Mouse (Mus musculus): ENCODE results near the gene Rasa2. TPM values are rescaled to one million over a fixed set of nuclear protein-coding genes. Genes with fewer than 3 reads are reported as not detected.

The Rasa2 gene
- polyA plus RNA-seq, 1 experiment from 2014 or later: 13.8 TPM

DNA sequence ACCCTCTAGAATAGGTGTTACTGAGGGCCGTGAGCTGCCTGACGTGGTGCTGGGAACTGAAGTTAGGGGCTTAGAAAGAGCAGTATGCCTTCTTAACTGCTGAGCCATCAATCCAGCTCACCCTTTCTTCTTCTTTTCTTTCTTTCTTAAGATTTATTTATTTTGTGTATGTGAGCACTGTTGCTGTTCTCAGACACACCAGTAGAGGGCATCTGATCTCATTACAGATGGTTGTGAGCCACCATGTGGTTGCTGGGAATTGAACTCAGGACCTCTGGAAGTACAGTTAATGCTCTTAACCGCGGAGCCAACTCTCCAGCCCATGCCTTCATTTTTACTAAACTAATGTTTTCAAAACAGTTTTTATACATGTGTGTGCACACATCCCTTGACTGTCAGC is 67.9 kb downstream of the Rasa2 start:
- 98% methylated on average over 4 of the region's 4 CpGs for WGBS
- H3K27me3 ChIP-seq (ENCODE audit: insufficient read depth, low read length): no peaks in the 10 kb centered on the region
- ATAC-seq (replicated peaks; ENCODE audit: low FRiP score, low read depth): no peak

DNA sequence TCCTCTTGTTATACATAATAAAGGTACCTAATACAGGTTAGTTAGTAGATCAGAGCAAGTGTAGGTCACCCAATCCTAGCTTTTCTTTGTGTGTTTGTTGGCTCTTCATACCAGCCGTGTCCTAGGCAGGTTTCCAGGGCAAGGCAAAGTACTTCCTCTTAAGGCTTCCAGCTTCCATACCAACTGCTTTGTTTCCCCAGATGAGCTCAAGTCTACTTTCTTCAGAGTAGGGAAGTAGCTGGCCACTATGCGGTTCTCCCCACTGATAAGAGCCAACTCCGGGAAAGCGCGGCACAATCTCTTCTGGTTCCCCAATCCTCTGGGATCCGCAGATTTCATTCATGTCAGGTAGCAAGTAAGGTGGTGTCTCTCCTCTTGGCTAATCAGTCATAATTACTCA is 72.3 kb downstream of the Rasa2 start:
- ATAC-seq (replicated peaks; ENCODE audit: low FRiP score, low read depth) (no peak), DNase-seq (ENCODE audit: low spot score) (no peak)
- H3K27me3 ChIP-seq (ENCODE audit: insufficient read depth, low read length): no peaks in the 10 kb centered on the region
- TF ChIP-seq CTCF (IDR thresholded peaks at IDR 0.05; ENCODE audit: low read depth): no peak
- no peak overlapping the region for H3K4me2 ChIP-seq (ENCODE audit: low read length)
- peaks cover 23% of the 10 kb centered on the region for H3K36me3 ChIP-seq (ENCODE audit: insufficient read depth, low read length)
- H3K9ac ChIP-seq (ENCODE audit: low read depth, low read length): no peak overlapping the region
- no peaks in the 10 kb centered on the region for H3K4me1 ChIP-seq (replicated peaks; ENCODE audit: insufficient read depth, low read length)
- no peaks in the 10 kb centered on the region for H3K9me3 ChIP-seq (replicated peaks; ENCODE audit: low read length)
- no peak overlapping the region for H3K27ac ChIP-seq
- WGBS: 89% methylated on average over 6 of the region's 6 CpGs
- no peak overlapping the region for H3K4me3 ChIP-seq (replicated peaks; ENCODE audit: low read depth, low read length)

More for the DNA sequence above, 67.9 kb downstream of the Rasa2 start:
- H3K9me3 ChIP-seq (replicated peaks; ENCODE audit: low read length): no peaks in the 10 kb centered on the region
- peak; percentile 37 for TF ChIP-seq CTCF (IDR thresholded peaks at IDR 0.05; ENCODE audit: low read depth)
- H3K27ac ChIP-seq: no peak overlapping the region
- peaks cover 36% of the 10 kb centered on the region; the same call in 1 of the 2 replicates for H3K36me3 ChIP-seq (ENCODE audit: insufficient read depth, low read length)
- no peak for DNase-seq (ENCODE audit: low spot score)
- no peak overlapping the region for H3K9ac ChIP-seq (ENCODE audit: low read depth, low read length)
- H3K4me3 ChIP-seq (replicated peaks; ENCODE audit: low read depth, low read length): no peak overlapping the region
- H3K4me1 ChIP-seq (replicated peaks; ENCODE audit: insufficient read depth, low read length): no peaks in the 10 kb centered on the region
- no peak overlapping the region for H3K4me2 ChIP-seq (ENCODE audit: low read length)

DNA sequence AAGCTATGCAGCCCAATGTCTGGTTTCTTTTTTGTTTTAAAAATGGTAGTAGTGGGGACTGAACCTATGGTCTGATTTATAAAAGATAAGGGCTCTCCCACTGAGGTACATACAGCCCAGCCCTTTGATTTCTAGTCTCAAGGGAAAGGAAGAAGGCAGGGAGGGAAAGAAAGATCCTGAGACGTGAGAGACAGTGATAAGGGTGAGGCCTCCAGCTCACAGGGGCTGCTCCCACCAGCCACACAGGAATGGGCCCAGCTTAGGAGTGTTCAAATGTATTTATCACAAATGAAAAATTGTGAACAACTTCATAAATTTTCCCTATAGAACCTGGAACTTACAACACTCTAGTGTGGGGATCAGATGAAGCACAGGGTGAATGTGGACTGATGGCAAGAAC is 72.8 kb downstream of the Rasa2 start:
- H3K27me3 ChIP-seq (ENCODE audit: insufficient read depth, low read length): no peaks in the 10 kb centered on the region
- H3K9ac ChIP-seq (ENCODE audit: low read depth, low read length): no peak overlapping the region
- no peaks in the 10 kb centered on the region for H3K9me3 ChIP-seq (replicated peaks; ENCODE audit: low read length)
- 78% methylated on average over 1 of the region's 1 CpGs for WGBS
- H3K27ac ChIP-seq: no peak overlapping the region
- H3K4me2 ChIP-seq (ENCODE audit: low read length): no peak overlapping the region
- no peak for TF ChIP-seq CTCF (IDR thresholded peaks at IDR 0.05; ENCODE audit: low read depth)
- peaks cover 23% of the 10 kb centered on the region for H3K36me3 ChIP-seq (ENCODE audit: insufficient read depth, low read length)
- H3K4me3 ChIP-seq (replicated peaks; ENCODE audit: low read depth, low read length): no peak overlapping the region
- DNase-seq (ENCODE audit: low spot score) (no peak), ATAC-seq (replicated peaks; ENCODE audit: low FRiP score, low read depth) (no peak)
- no peaks in the 10 kb centered on the region for H3K4me1 ChIP-seq (replicated peaks; ENCODE audit: insufficient read depth, low read length)

- DNase-seq (ENCODE audit: low spot score): no peak
- no peaks in the 10 kb centered on the region for H3K9me3 ChIP-seq (replicated peaks; ENCODE audit: low read length)
- H3K27ac ChIP-seq: no peak overlapping the region
- H3K4me1 ChIP-seq (replicated peaks; ENCODE audit: insufficient read depth, low read length): no peaks in the 10 kb centered on the region
- no peak for ATAC-seq (replicated peaks; ENCODE audit: low FRiP score, low read depth)
- H3K4me3 ChIP-seq (replicated peaks; ENCODE audit: low read depth, low read length): no peak overlapping the region
- no peak overlapping the region for H3K9ac ChIP-seq (ENCODE audit: low read depth, low read length)
- no peaks in the 10 kb centered on the region for H3K27me3 ChIP-seq (ENCODE audit: insufficient read depth, low read length)
- H3K4me2 ChIP-seq (ENCODE audit: low read length): no peak overlapping the region
- H3K36me3 ChIP-seq (ENCODE audit: insufficient read depth, low read length): peaks cover 19% of the 10 kb centered on the region
- 87% methylated on average over 1 of the region's 1 CpGs for WGBS
- TF ChIP-seq CTCF (IDR thresholded peaks at IDR 0.05; ENCODE audit: low read depth): peak; percentile 57
Observed at GRCm38 (mm10) chr9:96554095-96554494, 77.3 kb downstream of the Rasa2 start.

- H3K4me1 ChIP-seq (replicated peaks; ENCODE audit: insufficient read depth, low read length): no peaks in the 10 kb centered on the region
- H3K9ac ChIP-seq (ENCODE audit: low read depth, low read length): no peak overlapping the region
- peaks cover 18% of the 10 kb centered on the region for H3K36me3 ChIP-seq (ENCODE audit: insufficient read depth, low read length)
- H3K4me2 ChIP-seq (ENCODE audit: low read length): no peak overlapping the region
- WGBS: 90% methylated on average over 13 of the region's 13 CpGs
- H3K27ac ChIP-seq: no peak overlapping the region
- H3K9me3 ChIP-seq (replicated peaks; ENCODE audit: low read length): no peaks in the 10 kb centered on the region
- ATAC-seq (replicated peaks; ENCODE audit: low FRiP score, low read depth): no peak
- TF ChIP-seq CTCF (IDR thresholded peaks at IDR 0.05; ENCODE audit: low read depth): no peak
- no peak for DNase-seq (ENCODE audit: low spot score)
- H3K4me3 ChIP-seq (replicated peaks; ENCODE audit: low read depth, low read length): no peak overlapping the region
- H3K27me3 ChIP-seq (ENCODE audit: insufficient read depth, low read length): no peaks in the 10 kb centered on the region
Observed at GRCm38 (mm10) chr9:96545410-96545809, 86.0 kb downstream of the Rasa2 start.

DNA sequence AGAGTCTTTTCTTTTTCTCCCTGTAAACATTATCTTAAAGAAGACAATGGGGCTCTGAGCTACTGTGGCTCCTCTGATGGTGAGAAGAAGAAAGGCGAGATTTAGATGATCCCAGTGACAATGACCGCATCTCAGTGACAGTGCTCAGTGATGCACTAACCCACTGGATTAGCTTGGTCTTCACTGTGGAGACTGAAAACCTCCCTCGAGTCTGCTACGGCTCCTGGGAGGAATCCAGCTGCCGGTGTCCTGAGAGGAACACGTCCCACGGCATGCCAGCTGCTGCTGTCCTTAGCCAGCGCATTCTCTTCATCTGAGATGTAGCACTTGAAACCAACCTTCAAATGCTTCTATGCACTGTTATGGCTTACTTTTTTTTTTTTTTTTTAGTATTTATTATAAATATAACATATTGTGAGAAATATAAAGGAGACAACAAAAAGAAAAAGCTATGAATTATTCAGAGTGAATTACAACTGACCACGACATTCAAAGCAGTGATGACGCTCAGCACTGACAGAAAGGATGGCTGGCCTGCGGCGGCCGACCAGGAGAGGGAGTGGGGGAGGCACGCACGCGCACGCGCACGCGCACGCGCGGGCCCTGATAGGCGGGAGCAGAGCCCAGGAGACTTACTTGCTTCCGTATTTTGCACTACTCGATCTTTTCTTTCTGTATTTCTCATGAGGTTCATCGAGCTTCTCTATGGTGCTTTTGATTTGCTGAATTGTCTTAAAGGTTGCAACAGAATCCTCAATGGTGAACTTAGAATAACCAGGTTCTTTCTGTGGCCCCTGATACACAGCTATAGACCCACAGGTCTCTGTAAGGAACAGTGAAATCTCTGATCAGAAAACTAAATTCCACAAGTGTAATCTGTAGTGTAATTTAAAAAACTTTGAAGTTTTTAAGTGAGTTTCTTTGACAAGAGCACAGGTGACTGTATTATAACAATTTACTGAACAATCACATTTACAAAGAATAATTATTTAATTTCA is 87.5 kb downstream of the Rasa2 start:
- peak; percentile 51 for TF ChIP-seq CTCF (IDR thresholded peaks at IDR 0.05; ENCODE audit: low read depth)
- H3K27ac ChIP-seq: no peak overlapping the region
- H3K27me3 ChIP-seq (ENCODE audit: insufficient read depth, low read length): no peaks in the 10 kb centered on the region
- WGBS: 40% methylated on average over 27 of the region's 27 CpGs
- ATAC-seq (replicated peaks; ENCODE audit: low FRiP score, low read depth) (no peak; the same call in 1 of the 2 replicates), DNase-seq (ENCODE audit: low spot score) (peak; percentile 71)
- no peaks in the 10 kb centered on the region for H3K9me3 ChIP-seq (replicated peaks; ENCODE audit: low read length)
- peak overlapping the region; percentile 34 for H3K4me2 ChIP-seq (ENCODE audit: low read length)
- H3K9ac ChIP-seq (ENCODE audit: low read depth, low read length): no peak overlapping the region
- H3K36me3 ChIP-seq (ENCODE audit: insufficient read depth, low read length): peaks cover 18% of the 10 kb centered on the region
- H3K4me3 ChIP-seq (replicated peaks; ENCODE audit: low read depth, low read length): no peak overlapping the region
- no peaks in the 10 kb centered on the region for H3K4me1 ChIP-seq (replicated peaks; ENCODE audit: insufficient read depth, low read length)
